Comparison of ENCODE assay signal across 26 mouse cellular contexts in genomic region chr2:69308136-69308535, GRCm38 (mm10). TPM values are rescaled to one million over a fixed set of nuclear protein-coding genes. Genes with fewer than 3 reads are reported as not detected.
"Had no signal": no experiment of that assay in that cellular context is flagged by ENCODE, and none has a peak within 500 bp of the region (broad histone marks: within the 10 kb centered on the region; RNA-seq: fewer than 3 reads in every experiment).

No protein-coding gene starts in this region.

- H3K4me3 ChIP-seq: embryonic facial prominence, embryonic 10.5 days; embryonic facial prominence, embryonic 12.5 days; embryonic facial prominence, embryonic 13.5 days; embryonic facial prominence, embryonic 15.5 days; erythroblast, embryonic 14.5 days; forebrain, embryonic 10.5 days; forebrain, embryonic 12.5 days; forebrain, embryonic 13.5 days; forebrain, embryonic 15.5 days; heart, adult 2 months; heart, embryonic 10.5 days had no signal

- DNase-seq: cerebellum, postnatal 10 days; cerebellum, postnatal 14 days; cerebellum, postnatal 25 days; cerebellum, postnatal 36 days; embryo, embryonic 11 days; forebrain, postnatal 0 days; gastrocnemius, postnatal 10 days; gastrocnemius, postnatal 14 days; gastrocnemius, postnatal 25 days; gastrocnemius, postnatal 36 days; heart, adult 11 months; heart, adult 18-20 months; heart, adult 2 months had no signal

- H3K27ac ChIP-seq: embryonic facial prominence, embryonic 10.5 days; embryonic facial prominence, embryonic 12.5 days; embryonic facial prominence, embryonic 13.5 days; embryonic facial prominence, embryonic 15.5 days; forebrain, embryonic 10.5 days; forebrain, embryonic 12.5 days; forebrain, embryonic 13.5 days; forebrain, embryonic 15.5 days; heart, adult 2 months; heart, embryonic 10.5 days had no signal

RNA-seq across cellular contexts. Expression of gene Abcb11, which starts 34.3 kb away (rescaled TPM):
- total RNA-seq: common myeloid progenitor, adult 5-6 weeks; gastrocnemius, postnatal 14 days; gastrocnemius, postnatal 25 days; gastrocnemius, postnatal 36 days; granulocyte monocyte progenitor cell, adult 5-6 weeks; heart, adult 18-20 months; heart, adult 2 months; heart, adult 8-10 months had no signal
